Mouse (Mus musculus) liver, embryonic 11.5 days (tissue): ENCODE measurements around the gene Cbx7. TPM values are rescaled to one million over a fixed set of nuclear protein-coding genes. Genes with fewer than 3 reads are reported as not detected.

ENCODE experiments used
- ATAC-seq: fragments of 200-750 bp; cut with Nextera tagmentation; replicated peaks from 2 replicates; pipeline ENCODE4 v1.8.0; 2017; ENCODE audit warnings: moderate number of reproducible peaks, mild to moderate bottlenecking, moderate TSS enrichment, moderate library complexity; ENCODE audit not compliant: low FRiP score
- DNase-seq: peaks from one replicate; pipeline ENCODE4 v3.0.0-alpha.2; 2017; ENCODE audit warnings: low spot score
- H3K27ac ChIP-seq: fragments of 300-500 bp; sonication (generic); 2 replicates; pipeline ENCODE4 v1.5.1; 2014; ENCODE audit warnings: mild to moderate bottlenecking, low read depth, low read length, control low read depth
- H3K27me3 ChIP-seq: fragments of 300-500 bp; sonication (generic); replicated peaks from 2 replicates; pipeline ENCODE4 v1.6.1; 2014; ENCODE audit warnings: low read length, mixed read lengths; ENCODE audit not compliant: control insufficient read depth, insufficient read depth
- H3K36me3 ChIP-seq: fragments of 300-500 bp; sonication (generic); 2 replicates; pipeline ENCODE4 v1.6.1; 2014; ENCODE audit warnings: mild to moderate bottlenecking, low read length, moderate library complexity, mixed read lengths; ENCODE audit not compliant: control insufficient read depth, insufficient read depth
- H3K4me1 ChIP-seq: fragments of 300-500 bp; sonication (generic); replicated peaks from 2 replicates; pipeline ENCODE4 v1.6.1; 2014; ENCODE audit warnings: low read length, mixed read lengths; ENCODE audit not compliant: control insufficient read depth, insufficient read depth
- H3K4me2 ChIP-seq: fragments of 300-500 bp; sonication (generic); 2 replicates; pipeline ENCODE4 v1.6.1; 2014; ENCODE audit warnings: mild to moderate bottlenecking, control low read depth, moderate library complexity
- H3K4me3 ChIP-seq: fragments of 300-500 bp; sonication (generic); 2 replicates; pipeline ENCODE4 v1.5.1; 2014; ENCODE audit warnings: low read depth, low read length, control low read depth
- H3K9ac ChIP-seq: fragments of 300-500 bp; sonication (generic); 2 replicates; pipeline ENCODE4 v1.6.1; 2014; ENCODE audit warnings: low read depth, low read length, control low read depth
- H3K9me3 ChIP-seq: fragments of 300-500 bp; sonication (generic); 2 replicates; pipeline ENCODE4 v1.6.1; 2016; ENCODE audit warnings: low read length, inconsistent platforms, mixed read lengths; ENCODE audit not compliant: control insufficient read depth
- WGBS: fragments of 180-500 bp; shearing (Covaris S2); extraction: QIAGEN DNeasy Blood & Tissue Kit; methylation state at CpG from one replicate; pipeline ENCODE4 v1.1.7; 2014; 5-methylcytosine and 5-hydroxymethylcytosine counted together
- polyA plus RNA-seq: library from polyadenylated mRNA; unstranded; fragments of >200 nt; fragmentation: Nextera tagmentation; extraction: Ambion mirVana; gene quantifications from 2 replicates; pipeline ENCODE4 v1.2.1, GENCODE M21; 2014

The Cbx7 gene
- polyA plus RNA-seq, 1 experiment from 2014 or later: 2.5 TPM

GRCm38 (mm10) chr15:79893824-79894123 lies 77.1 kb downstream of the Cbx7 start:
- H3K27ac ChIP-seq: peak overlapping the region; percentile 85
- peak overlapping the region; percentile 46; the same call in 1 of the 2 replicates for H3K9ac ChIP-seq
- peak overlapping the region; percentile 85 for H3K4me2 ChIP-seq
- no peaks in the 10 kb centered on the region for H3K9me3 ChIP-seq
- peak overlapping the region; percentile 58 for H3K4me3 ChIP-seq
- ATAC-seq (peak; percentile 74), DNase-seq (no peak)
- WGBS: 13% methylated on average over 3 of the region's 3 CpGs
- peaks cover 19% of the 10 kb centered on the region for H3K4me1 ChIP-seq
- H3K27me3 ChIP-seq: 0 out of 2 replicates have a peak, but pooled peaks cover 2% of the 10 kb centered on the region
- peaks cover 4% of the 10 kb centered on the region; the same call in 1 of the 2 replicates for H3K36me3 ChIP-seq

- Histone ChIP-seq H3K27me3 (0 out of 2 replicates have a peak, but pooled peaks cover 2% of the 10 kb centered on the region), H3K36me3 (no peaks in the 10 kb centered on the region), H3K27ac (peak overlapping the region; percentile 85), H3K4me2 (peak overlapping the region; percentile 85), H3K4me1 (peaks cover 19% of the 10 kb centered on the region), H3K9ac (peak overlapping the region; percentile 71), H3K9me3 (no peaks in the 10 kb centered on the region), H3K4me3 (peak overlapping the region; percentile 58)
- WGBS: 49% methylated on average over 15 of the region's 15 CpGs
- no peak for ATAC-seq
- no peak for DNase-seq
Observed at GRCm38 (mm10) chr15:79892995-79893823, 77.7 kb downstream of the Cbx7 start.

GRCm38 (mm10) chr15:79892213-79892541 lies 78.7 kb downstream of the Cbx7 start:
- no peaks in the 10 kb centered on the region for H3K9me3 ChIP-seq
- H3K4me3 ChIP-seq: peak overlapping the region; percentile 58
- peak overlapping the region; percentile 71 for H3K9ac ChIP-seq
- H3K27me3 ChIP-seq: 0 out of 2 replicates have a peak, but pooled peaks cover 2% of the 10 kb centered on the region
- peak overlapping the region; percentile 85 for H3K4me2 ChIP-seq
- peak; percentile 64 for DNase-seq
- 1% methylated on average over 12 of the region's 12 CpGs for WGBS
- peak overlapping the region; percentile 85 for H3K27ac ChIP-seq
- peak; percentile 81 for ATAC-seq
- no peaks in the 10 kb centered on the region for H3K36me3 ChIP-seq
- peaks cover 19% of the 10 kb centered on the region for H3K4me1 ChIP-seq

DNA sequence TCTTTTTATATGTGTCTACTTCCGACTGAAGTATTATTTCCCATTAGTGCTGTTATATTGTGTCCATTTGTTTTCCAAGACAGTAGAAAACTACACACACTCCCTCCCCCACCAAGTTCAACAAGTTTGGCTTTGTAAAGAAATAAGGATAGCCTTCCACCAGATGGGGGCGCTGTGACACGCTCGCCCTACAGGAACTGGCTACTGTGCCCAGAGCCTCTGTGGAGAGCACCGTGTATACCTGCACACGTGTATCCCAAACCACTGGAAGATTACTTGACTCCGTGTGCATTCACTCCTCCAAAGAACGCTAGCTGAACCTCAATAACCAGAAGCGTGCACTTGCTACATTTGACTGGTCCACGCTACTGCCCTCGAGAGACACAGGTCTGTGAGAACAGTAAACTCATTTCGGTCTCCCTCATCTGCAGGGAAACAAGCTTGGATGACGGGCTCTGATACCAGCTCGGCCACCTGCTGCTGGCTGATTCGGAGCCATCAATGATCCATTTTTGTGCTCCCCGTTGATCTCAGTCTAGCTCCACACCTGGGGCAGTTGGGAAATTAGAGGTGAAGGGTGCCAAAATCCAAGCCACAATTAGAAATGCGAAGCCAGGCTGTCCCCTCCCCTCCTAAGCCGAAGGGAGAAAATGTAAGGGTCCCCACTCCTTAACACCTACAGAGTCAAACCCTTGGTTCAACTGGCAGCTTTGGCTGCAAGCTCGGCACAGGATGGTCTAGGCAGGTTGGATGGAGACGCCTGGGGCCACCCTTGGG lies 79.3 kb downstream of the Cbx7 start, which contains the start of gene Apobec3:
Apobec3 (plus strand) TSS at position 224 of the 777 bp plus-strand sequence.
- Histone ChIP-seq H3K36me3 (no peaks in the 10 kb centered on the region), H3K9ac (peak within 1 kb of the TSS; percentile 71), H3K27me3 (0 out of 2 replicates have a peak, but pooled peaks cover 2% of the 10 kb centered on the region), H3K4me1 (peaks cover 19% of the 10 kb centered on the region), H3K9me3 (no peaks in the 10 kb centered on the region), H3K4me3 (peak within 1 kb of the TSS; percentile 58), H3K27ac (peak within 1 kb of the TSS; percentile 85), H3K4me2 (peak within 1 kb of the TSS; percentile 85)
- under 1% methylated on average over 20 of the region's 20 CpGs for WGBS
- peak; percentile 79 for DNase-seq
- ATAC-seq: peak; percentile 69

GRCm38 (mm10) chr15:79884820-79885219 lies 86.1 kb downstream of the Cbx7 start:
- no peak for DNase-seq
- Histone ChIP-seq H3K4me3 (no peak overlapping the region), H3K4me2 (no peak overlapping the region), H3K36me3 (no peaks in the 10 kb centered on the region), H3K4me1 (peaks cover 4% of the 10 kb centered on the region; the same call in 1 of the 2 replicates), H3K27ac (no peak overlapping the region), H3K27me3 (peaks cover 3% of the 10 kb centered on the region; the same call in 1 of the 2 replicates), H3K9ac (no peak overlapping the region), H3K9me3 (no peaks in the 10 kb centered on the region)
- 79% methylated on average over 5 of the region's 5 CpGs for WGBS
- ATAC-seq: no peak

GRCm38 (mm10) chr15:79883352-79883822 lies 87.5 kb downstream of the Cbx7 start:
- Histone ChIP-seq H3K4me2 (peak overlapping the region; percentile 82), H3K4me3 (peak overlapping the region; percentile 56), H3K9me3 (no peaks in the 10 kb centered on the region), H3K27me3 (peaks cover 3% of the 10 kb centered on the region; the same call in 1 of the 2 replicates), H3K9ac (peak overlapping the region; percentile 69), H3K4me1 (peaks cover 4% of the 10 kb centered on the region; the same call in 1 of the 2 replicates), H3K36me3 (no peaks in the 10 kb centered on the region), H3K27ac (no peak overlapping the region; the same call in 1 of the 2 replicates)
- ATAC-seq: peak; percentile 85
- under 1% methylated on average over 30 of the region's 30 CpGs for WGBS
- peak; percentile 87 for DNase-seq

DNA sequence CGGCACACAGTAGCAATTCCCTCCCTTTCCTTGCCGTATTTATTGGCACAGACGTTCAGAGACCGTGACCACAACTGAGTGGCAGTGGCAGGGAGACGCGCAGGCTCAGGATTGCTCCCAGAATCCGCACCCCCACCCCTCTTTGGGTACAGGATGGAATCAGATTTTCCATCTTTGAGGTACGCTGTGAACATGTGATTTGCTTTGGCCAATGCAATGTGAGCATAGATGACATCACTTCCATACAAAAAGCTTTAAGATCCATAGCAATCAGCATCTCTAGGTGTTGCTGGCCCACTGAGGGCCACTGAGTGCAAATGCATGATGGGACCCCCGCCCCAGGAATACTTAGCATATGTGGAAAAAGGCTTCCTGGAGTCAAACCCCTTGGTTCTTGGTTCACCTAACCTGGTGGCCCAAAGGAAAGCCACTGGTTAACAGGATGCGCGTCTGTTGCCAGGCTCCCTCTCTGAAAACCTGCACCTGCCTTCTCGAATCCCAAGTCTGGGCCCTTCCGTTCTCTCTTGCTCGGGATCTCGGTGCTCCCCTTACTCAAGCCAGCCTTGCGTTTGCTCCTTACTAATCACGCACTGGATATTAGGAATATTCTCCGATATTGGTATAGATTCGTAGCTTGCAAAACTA lies 88.2 kb downstream of the Cbx7 start:
- Histone ChIP-seq H3K27ac (no peak overlapping the region), H3K9ac (no peak overlapping the region; the same call in 1 of the 2 replicates), H3K4me1 (peaks cover 4% of the 10 kb centered on the region; the same call in 1 of the 2 replicates), H3K36me3 (no peaks in the 10 kb centered on the region), H3K9me3 (no peaks in the 10 kb centered on the region), H3K4me3 (peak overlapping the region; percentile 56), H3K4me2 (peak overlapping the region; percentile 82), H3K27me3 (peaks cover 3% of the 10 kb centered on the region; the same call in 1 of the 2 replicates)
- WGBS: 32% methylated on average over 19 of the region's 19 CpGs
- ATAC-seq: no peak
- no peak for DNase-seq

- WGBS: 86% methylated on average over 3 of the region's 3 CpGs
- no peak overlapping the region for H3K4me2 ChIP-seq
- H3K9me3 ChIP-seq: no peaks in the 10 kb centered on the region
- peaks cover 3% of the 10 kb centered on the region; the same call in 1 of the 2 replicates for H3K27me3 ChIP-seq
- no peak overlapping the region for H3K27ac ChIP-seq
- peaks cover 4% of the 10 kb centered on the region; the same call in 1 of the 2 replicates for H3K4me1 ChIP-seq
- no peak overlapping the region for H3K4me3 ChIP-seq
- H3K9ac ChIP-seq: no peak overlapping the region
- ATAC-seq (no peak), DNase-seq (no peak)
- no peaks in the 10 kb centered on the region for H3K36me3 ChIP-seq
Observed at GRCm38 (mm10) chr15:79880477-79880876, 90.4 kb downstream of the Cbx7 start.
